Mouse (Mus musculus): ENCODE measurements around the gene Tmem100. TPM values are rescaled to one million over a fixed set of nuclear protein-coding genes. Genes with fewer than 3 reads are reported as not detected.

Gene Tmem100
- polyA plus RNA-seq, 1 experiment from 2014 or later, result 0.33 TPM

DNA sequence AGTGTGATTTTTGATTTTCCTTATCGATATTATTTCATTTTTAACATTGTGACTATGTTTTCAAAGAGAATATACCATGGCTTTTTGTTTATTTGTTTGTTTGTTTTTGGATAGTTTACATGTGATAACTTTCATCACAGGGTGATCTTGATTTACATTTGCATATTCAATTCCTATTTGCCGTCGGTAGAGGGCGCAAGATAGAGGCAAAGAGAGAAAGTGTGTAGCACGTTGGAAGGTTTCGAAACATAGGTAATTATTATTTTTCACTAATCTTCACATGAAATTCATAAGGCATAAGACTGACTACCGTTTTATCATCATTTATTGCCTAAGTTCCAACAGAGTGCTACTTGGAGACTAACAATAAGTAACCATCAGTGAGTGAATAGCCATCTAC lies 11.0 kb upstream of the Tmem100 start:
- Histone ChIP-seq H3K36me3 (no peaks in the 10 kb centered on the region), H3K4me2 (no peak overlapping the region), H3K4me3 (replicated peaks) (no peak overlapping the region), H3K27me3 (no peaks in the 10 kb centered on the region), H3K9me3 (replicated peaks) (no peaks in the 10 kb centered on the region), H3K27ac (no peak overlapping the region), H3K9ac (no peak overlapping the region), H3K4me1 (replicated peaks) (no peaks in the 10 kb centered on the region)
- no peak for ATAC-seq (ENCODE audit: low read depth)
- no peak for DNase-seq
- 12% methylated on average over 7 of the region's 7 CpGs for WGBS (ENCODE audit: insufficient replicate concordance)

DNA sequence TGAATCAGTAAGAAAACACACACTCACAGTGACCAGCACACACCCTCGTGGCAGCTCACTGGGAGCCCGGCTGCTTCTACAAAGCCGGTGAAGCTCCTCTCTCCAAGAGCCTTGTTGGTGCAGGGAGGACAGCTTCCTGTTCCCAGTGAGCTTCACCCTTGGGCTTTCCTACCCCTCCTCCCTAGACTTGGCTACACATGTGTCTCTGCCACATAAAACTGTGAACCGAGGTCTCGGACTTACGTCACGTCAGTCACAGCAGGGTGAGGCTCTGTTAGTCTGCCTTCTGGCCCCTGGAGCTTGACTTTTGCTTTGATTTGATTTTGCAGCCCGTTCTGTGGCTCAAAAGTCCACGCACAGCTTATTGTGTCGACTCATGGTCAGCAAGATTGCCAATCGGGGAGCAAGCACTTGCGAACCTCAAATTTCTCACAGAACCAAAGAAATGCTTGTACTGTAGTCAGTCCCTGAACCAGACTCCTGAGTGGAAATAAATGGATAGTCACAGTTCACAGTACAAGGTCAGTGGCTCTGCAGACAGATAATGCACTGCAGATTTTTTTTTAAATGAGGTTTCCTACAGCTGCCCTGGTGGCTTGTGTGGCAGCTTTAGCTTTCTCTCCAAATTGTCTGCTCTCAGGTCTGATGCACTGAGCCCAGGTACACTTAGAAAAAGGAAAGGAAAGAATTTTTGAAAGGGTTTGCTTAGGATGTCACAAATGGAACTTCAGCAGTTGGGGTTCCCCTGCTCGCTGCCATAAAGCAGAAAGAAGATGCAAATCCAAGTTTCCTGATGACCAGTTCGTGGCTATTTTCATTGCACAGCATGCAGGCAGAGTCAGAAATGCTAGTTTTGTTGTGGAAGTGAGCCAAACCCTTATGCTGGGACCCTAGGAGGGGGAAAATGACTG lies 4.0 kb upstream of the Tmem100 start:
- ATAC-seq (ENCODE audit: low read depth) (no peak), DNase-seq (no peak)
- H3K36me3 ChIP-seq, result no peaks in the 10 kb centered on the region
- no peak overlapping the region for H3K4me3 ChIP-seq (replicated peaks)
- H3K27me3 ChIP-seq, result peaks cover 15% of the 10 kb centered on the region
- H3K4me1 ChIP-seq (replicated peaks), result no peaks in the 10 kb centered on the region
- H3K9me3 ChIP-seq (replicated peaks), result no peaks in the 10 kb centered on the region
- H3K4me2 ChIP-seq, result no peak overlapping the region
- no peak overlapping the region for H3K9ac ChIP-seq
- WGBS (ENCODE audit: insufficient replicate concordance), result 49% methylated on average over 14 of the region's 14 CpGs
- no peak overlapping the region for H3K27ac ChIP-seq

DNA sequence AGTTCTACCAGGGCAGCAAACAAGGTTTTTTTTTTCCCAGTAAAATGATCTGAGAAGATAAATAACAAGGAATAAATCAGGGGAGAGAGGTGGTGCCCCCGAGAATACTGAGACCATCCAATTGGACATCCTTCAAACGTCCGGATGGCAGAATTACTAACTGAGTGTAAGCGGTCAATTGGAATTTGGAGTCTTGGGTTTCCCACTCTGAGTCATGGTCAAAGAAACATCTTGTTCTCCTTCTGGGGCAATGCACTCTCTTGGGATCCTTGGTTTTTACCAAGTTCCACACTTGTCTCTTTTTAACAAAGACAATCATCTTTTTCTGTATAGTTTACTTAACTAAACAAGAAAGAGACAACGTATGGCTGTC lies 3.4 kb upstream of the Tmem100 start:
- H3K9ac ChIP-seq, result no peak overlapping the region
- H3K4me1 ChIP-seq (replicated peaks), result no peaks in the 10 kb centered on the region
- ATAC-seq (ENCODE audit: low read depth) (no peak), DNase-seq (no peak)
- 71% methylated on average over 5 of the region's 5 CpGs for WGBS (ENCODE audit: insufficient replicate concordance)
- peaks cover 21% of the 10 kb centered on the region for H3K27me3 ChIP-seq
- no peak overlapping the region for H3K4me2 ChIP-seq
- no peaks in the 10 kb centered on the region for H3K9me3 ChIP-seq (replicated peaks)
- H3K4me3 ChIP-seq (replicated peaks), result no peak overlapping the region
- no peaks in the 10 kb centered on the region for H3K36me3 ChIP-seq
- H3K27ac ChIP-seq, result no peak overlapping the region

DNA sequence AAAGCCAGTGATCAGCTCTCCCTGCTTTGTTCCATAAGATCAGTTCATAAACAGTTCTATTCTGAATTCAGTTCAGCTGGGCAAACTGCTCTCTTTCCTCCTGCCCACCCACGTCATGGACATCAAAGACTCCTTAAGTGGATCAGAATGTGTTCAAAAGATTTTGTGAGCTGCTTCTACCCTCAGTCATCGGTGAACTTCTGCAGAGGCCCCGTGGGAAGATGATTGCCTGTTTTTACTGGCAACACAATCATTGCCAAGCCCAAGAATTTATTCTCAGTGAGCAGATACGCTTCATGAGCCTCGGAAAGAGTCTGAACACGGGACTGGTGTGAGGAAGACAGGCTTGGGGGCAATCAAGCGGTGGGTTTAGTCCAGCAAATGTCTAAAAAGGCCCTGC lies 2.9 kb upstream of the Tmem100 start:
- H3K36me3 ChIP-seq, result no peaks in the 10 kb centered on the region
- no peaks in the 10 kb centered on the region for H3K4me1 ChIP-seq (replicated peaks)
- H3K9ac ChIP-seq, result no peak overlapping the region
- no peak for DNase-seq
- no peaks in the 10 kb centered on the region for H3K9me3 ChIP-seq (replicated peaks)
- no peak overlapping the region for H3K27ac ChIP-seq
- peaks cover 26% of the 10 kb centered on the region for H3K27me3 ChIP-seq
- ATAC-seq (ENCODE audit: low read depth), result no peak
- WGBS (ENCODE audit: insufficient replicate concordance), result 60% methylated on average over 7 of the region's 7 CpGs
- H3K4me2 ChIP-seq, result no peak overlapping the region
- H3K4me3 ChIP-seq (replicated peaks), result no peak overlapping the region

DNA sequence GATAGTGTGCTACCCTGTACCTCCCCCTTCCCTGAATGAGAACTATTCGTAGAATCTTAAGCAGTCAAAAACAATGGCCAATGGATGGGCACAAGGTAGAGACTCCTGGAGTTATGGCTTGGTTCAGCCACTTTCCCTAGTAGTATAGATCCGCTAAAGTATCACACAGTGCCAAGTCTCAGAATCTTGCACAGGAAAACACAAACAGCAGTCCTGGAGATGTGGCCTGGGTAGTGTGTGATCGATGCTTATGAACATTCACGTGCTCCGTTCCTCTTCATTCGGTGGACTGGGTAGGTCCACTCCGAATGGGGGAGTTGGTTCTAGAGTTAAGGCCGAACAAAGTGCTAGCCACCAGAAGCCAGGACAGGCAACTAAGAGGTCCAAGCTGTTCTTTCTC lies 1.4 kb upstream of the Tmem100 start:
- no peaks in the 10 kb centered on the region for H3K4me1 ChIP-seq (replicated peaks)
- H3K9ac ChIP-seq, result no peak overlapping the region
- 72% methylated on average over 8 of the region's 8 CpGs for WGBS (ENCODE audit: insufficient replicate concordance)
- ATAC-seq (ENCODE audit: low read depth) (no peak), DNase-seq (no peak)
- no peaks in the 10 kb centered on the region for H3K9me3 ChIP-seq (replicated peaks)
- H3K4me2 ChIP-seq, result no peak overlapping the region
- no peaks in the 10 kb centered on the region for H3K36me3 ChIP-seq
- peaks cover 31% of the 10 kb centered on the region for H3K27me3 ChIP-seq
- H3K27ac ChIP-seq, result no peak overlapping the region
- no peak overlapping the region for H3K4me3 ChIP-seq (replicated peaks)

DNA sequence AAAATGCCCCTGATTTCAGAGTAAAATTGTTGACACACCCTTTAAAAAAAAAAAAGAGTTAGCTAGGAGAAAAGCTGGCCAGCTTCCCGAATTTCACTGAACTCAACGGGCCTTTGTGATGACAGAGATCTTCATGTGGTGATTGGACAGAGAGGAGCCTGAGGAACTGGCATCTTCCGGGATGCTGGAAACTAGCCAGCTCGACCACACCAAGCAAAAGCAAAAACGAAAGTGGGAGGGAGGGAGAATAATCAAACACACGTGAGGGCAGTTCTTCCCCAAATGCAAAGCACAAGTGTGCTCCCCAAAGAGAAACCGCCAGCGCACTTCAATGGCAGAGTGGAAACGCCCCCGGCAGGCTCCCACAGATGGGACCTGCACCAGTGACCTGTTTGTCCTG lies 794 bp upstream of the Tmem100 start:
- Histone ChIP-seq H3K9me3 (replicated peaks) (no peaks in the 10 kb centered on the region), H3K27me3 (peaks cover 31% of the 10 kb centered on the region), H3K9ac (no peak overlapping the region), H3K36me3 (no peaks in the 10 kb centered on the region), H3K4me3 (replicated peaks) (0 out of 2 replicates have a peak overlapping the region, but pooled peaks have one; percentile 6), H3K4me2 (peak overlapping the region; percentile 15), H3K27ac (no peak overlapping the region), H3K4me1 (replicated peaks) (no peaks in the 10 kb centered on the region)
- WGBS (ENCODE audit: insufficient replicate concordance), result 35% methylated on average over 10 of the region's 10 CpGs
- DNase-seq (no peak), ATAC-seq (ENCODE audit: low read depth) (no peak)

DNA sequence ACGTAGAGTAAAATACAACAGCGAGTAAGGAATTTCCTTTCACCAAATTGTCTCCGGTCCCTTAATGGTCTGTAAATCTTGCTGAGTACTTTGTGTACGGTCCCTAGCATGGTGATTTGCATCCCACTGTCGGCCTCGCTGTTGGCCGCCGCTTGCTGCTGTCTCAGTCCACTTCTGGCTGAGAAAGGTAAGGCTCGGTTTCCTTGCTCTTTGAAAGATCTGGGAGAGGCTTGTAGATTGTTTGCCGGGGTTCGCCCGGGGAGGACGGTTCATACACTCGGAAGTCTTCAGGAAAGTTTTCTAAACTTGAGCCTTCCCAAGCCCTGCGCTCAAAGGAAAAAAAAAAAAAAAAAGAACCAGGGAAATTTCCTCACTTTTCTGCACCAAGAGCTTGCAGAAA lies 409 bp downstream of the Tmem100 start:
- Histone ChIP-seq H3K9me3 (replicated peaks) (no peaks in the 10 kb centered on the region), H3K4me1 (replicated peaks) (no peaks in the 10 kb centered on the region), H3K27ac (no peak overlapping the region), H3K36me3 (no peaks in the 10 kb centered on the region), H3K27me3 (peaks cover 31% of the 10 kb centered on the region), H3K4me3 (replicated peaks) (peak overlapping the region; percentile 9; the same call in 1 of the 2 replicates), H3K9ac (no peak overlapping the region), H3K4me2 (peak overlapping the region; percentile 20)
- WGBS (ENCODE audit: insufficient replicate concordance), result 1% methylated on average over 15 of the region's 15 CpGs
- no peak for ATAC-seq (ENCODE audit: low read depth)
- DNase-seq, result no peak

DNA sequence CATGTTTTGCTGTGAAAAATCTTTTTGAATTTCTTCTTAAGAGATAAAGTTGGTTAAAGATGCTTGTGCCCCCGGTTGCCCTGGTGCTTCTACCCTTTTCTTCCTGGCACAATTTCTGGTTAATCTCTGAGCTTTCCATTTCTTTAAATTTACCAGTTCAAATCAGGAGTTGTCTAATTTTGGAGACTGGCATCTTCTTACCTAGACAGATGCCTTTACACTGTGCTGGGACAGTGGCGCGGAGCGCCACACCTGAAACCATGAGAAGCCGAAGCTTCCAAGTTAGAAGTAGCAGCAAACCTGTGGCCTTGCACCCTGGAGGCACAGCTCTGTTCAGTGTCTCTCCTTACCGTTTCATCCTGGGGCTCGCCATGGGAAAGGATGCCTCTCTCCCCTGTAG lies 928 bp downstream of the Tmem100 start:
- Histone ChIP-seq H3K4me1 (replicated peaks) (no peaks in the 10 kb centered on the region), H3K9me3 (replicated peaks) (no peaks in the 10 kb centered on the region), H3K27me3 (peaks cover 31% of the 10 kb centered on the region), H3K27ac (no peak overlapping the region), H3K36me3 (no peaks in the 10 kb centered on the region), H3K9ac (no peak overlapping the region), H3K4me2 (peak overlapping the region; percentile 20), H3K4me3 (replicated peaks) (0 out of 2 replicates have a peak overlapping the region, but pooled peaks have one; percentile 9)
- 39% methylated on average over 7 of the region's 7 CpGs for WGBS (ENCODE audit: insufficient replicate concordance)
- DNase-seq, result no peak
- no peak for ATAC-seq (ENCODE audit: low read depth)

DNA sequence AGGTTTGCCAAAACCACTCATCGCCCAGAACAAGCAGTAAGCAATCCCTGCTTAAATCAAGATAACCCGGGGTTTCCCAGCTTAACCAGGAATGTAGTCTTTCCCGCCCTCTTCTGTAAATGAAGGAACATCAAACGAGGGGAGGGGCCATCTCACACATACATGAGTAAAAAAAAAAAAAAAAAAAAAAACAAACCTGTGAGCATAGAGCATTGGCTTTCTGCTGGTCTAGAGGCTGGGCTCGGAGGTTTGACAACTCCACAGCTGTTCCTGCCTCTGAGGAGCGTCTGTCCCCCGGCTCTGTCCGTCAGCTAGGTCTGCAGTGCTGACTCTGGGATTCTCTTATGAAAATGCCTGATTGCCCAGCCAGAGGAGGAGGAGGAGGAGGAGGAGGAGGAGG lies 2.7 kb downstream of the Tmem100 start:
- no peak overlapping the region for H3K9ac ChIP-seq
- H3K27ac ChIP-seq, result no peak overlapping the region
- no peaks in the 10 kb centered on the region for H3K4me1 ChIP-seq (replicated peaks)
- WGBS (ENCODE audit: insufficient replicate concordance), result 17% methylated on average over 8 of the region's 8 CpGs
- DNase-seq (no peak), ATAC-seq (ENCODE audit: low read depth) (no peak)
- H3K4me2 ChIP-seq, result no peak overlapping the region
- no peak overlapping the region for H3K4me3 ChIP-seq (replicated peaks)
- peaks cover 31% of the 10 kb centered on the region for H3K27me3 ChIP-seq
- no peaks in the 10 kb centered on the region for H3K9me3 ChIP-seq (replicated peaks)
- no peaks in the 10 kb centered on the region for H3K36me3 ChIP-seq

DNA sequence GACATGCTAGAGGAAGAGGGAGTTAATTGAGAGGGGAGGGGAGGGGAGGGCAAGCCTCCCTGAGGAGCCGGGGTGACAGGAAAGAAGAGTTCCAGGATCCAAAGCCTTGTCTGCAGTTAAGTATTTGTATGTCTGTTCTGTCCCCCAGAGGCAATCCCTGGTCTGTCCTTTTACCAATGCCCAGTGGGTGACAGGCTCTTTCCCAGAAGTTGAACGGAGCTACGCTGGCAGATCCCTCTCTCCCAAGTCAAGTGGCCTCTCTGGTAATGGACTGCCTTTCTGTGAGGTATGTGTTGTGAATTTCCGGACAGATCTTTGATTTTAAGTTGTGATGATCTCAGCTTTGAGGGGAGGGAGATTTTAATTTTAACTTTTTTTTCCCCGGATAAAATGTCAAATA lies 3.3 kb downstream of the Tmem100 start:
- Histone ChIP-seq H3K9me3 (replicated peaks) (no peaks in the 10 kb centered on the region), H3K27ac (no peak overlapping the region), H3K4me1 (replicated peaks) (no peaks in the 10 kb centered on the region), H3K27me3 (peaks cover 31% of the 10 kb centered on the region), H3K36me3 (no peaks in the 10 kb centered on the region), H3K9ac (no peak overlapping the region), H3K4me3 (replicated peaks) (no peak overlapping the region), H3K4me2 (no peak overlapping the region)
- ATAC-seq (ENCODE audit: low read depth) (no peak), DNase-seq (no peak)
- WGBS (ENCODE audit: insufficient replicate concordance), result 46% methylated on average over 5 of the region's 5 CpGs

DNA sequence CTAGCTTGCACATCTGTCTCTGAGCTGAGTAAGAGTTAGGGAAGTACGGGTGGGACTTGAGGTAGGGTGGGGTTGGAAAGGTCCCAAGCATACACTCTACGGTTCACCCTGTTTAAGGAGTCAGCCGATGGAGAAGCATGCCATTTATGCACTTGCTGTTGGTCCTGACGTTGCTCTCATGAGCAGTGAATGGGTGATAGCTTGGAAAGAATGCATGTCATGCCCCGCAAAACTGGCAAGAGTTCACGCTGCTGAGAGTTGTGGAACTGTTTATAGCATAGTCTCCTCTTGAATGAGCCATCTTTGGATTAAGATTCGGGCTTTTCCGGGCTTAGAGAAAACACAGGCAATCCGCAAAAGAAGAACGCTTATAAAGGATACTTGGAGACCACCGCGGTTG lies 4.5 kb downstream of the Tmem100 start:
- H3K27ac ChIP-seq, result no peak overlapping the region
- peaks cover 28% of the 10 kb centered on the region for H3K27me3 ChIP-seq
- H3K9me3 ChIP-seq (replicated peaks), result no peaks in the 10 kb centered on the region
- 72% methylated on average over 12 of the region's 12 CpGs for WGBS (ENCODE audit: insufficient replicate concordance)
- no peak overlapping the region for H3K4me3 ChIP-seq (replicated peaks)
- H3K4me1 ChIP-seq (replicated peaks), result no peaks in the 10 kb centered on the region
- no peaks in the 10 kb centered on the region for H3K36me3 ChIP-seq
- no peak overlapping the region for H3K4me2 ChIP-seq
- DNase-seq (no peak), ATAC-seq (ENCODE audit: low read depth) (no peak)
- no peak overlapping the region for H3K9ac ChIP-seq

DNA sequence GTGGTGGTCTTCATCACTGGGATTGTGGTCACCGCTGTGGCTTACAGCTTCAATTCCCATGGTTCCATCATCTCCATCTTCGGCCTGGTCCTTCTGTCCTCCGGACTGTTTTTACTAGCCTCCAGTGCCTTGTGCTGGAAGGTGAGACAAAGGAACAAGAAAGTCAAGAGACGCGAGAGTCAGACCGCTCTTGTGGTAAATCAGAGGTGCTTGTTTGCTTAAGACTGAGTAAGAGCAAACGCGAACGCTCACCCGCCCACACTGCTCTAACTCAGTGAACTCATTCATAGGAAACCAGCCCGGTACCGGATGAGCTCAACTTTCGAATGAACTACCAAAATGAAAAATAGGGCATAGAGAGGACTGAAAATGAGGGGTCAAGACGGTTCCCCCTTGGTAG lies 5.4 kb downstream of the Tmem100 start:
- DNase-seq, result no peak
- no peak overlapping the region for H3K4me3 ChIP-seq (replicated peaks)
- H3K27ac ChIP-seq, result no peak overlapping the region
- no peaks in the 10 kb centered on the region for H3K9me3 ChIP-seq (replicated peaks)
- H3K4me1 ChIP-seq (replicated peaks), result no peaks in the 10 kb centered on the region
- peaks cover 22% of the 10 kb centered on the region for H3K27me3 ChIP-seq
- no peaks in the 10 kb centered on the region for H3K36me3 ChIP-seq
- 73% methylated on average over 14 of the region's 14 CpGs for WGBS (ENCODE audit: insufficient replicate concordance)
- H3K9ac ChIP-seq, result no peak overlapping the region
- H3K4me2 ChIP-seq, result no peak overlapping the region
- no peak for ATAC-seq (ENCODE audit: low read depth)
